Mouse (Mus musculus) bone marrow, adult 2 months (tissue): ENCODE measurements around the gene Slc25a3.

ENCODE experiments used
- CTCF ChIP-seq: fragments of 200-500 bp; IDR thresholded peaks from 2 replicates; pipeline ENCODE4 v1.5.1; 2011; ENCODE audit warnings: low read length, control low read depth; ENCODE audit not compliant: control insufficient read depth, insufficient read depth
- POLR2A ChIP-seq: fragments of 200-500 bp; IDR thresholded peaks from 2 replicates; pipeline ENCODE4 v1.6.1; 2011; ENCODE audit warnings: low read depth, mild to moderate bottlenecking, control low read depth, low read length, borderline replicate concordance; ENCODE audit not compliant: control insufficient read depth

DNA sequence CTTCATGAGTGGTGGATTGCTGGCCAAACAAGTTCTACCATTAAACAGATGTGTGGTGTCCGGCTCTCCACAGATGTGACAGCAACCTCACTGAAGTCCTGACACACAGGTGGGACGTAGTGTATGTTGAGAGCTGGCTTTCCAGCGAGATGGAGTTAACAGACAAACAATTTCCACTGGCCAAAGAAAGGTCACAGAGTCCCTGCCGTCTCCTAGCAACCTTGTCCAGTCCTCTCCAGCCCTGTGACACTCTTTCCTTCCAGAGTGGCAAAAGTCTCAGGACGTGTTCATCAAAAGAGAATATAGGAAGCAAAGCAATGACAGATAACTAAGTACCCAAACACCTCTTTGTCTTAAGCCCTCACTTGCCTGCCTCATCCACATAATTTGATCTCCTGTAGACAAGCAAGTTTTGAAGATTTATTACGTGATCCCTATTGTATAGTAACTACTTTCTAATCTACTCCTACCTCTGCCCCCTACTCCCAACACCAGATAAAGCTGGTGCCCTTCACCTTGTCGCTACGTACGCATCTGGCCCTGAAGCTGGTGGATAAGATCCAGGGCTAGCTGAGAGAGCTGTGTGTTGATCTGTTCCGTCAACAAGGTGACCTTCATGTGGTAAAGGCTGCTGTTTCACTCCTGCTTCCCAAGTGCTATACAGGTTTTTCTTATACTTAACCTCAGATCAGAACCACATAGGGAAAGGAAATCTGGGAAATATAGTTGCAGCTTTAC is 2.9 kb upstream of the Slc25a3 start:
- TF ChIP-seq CTCF (no peak), POLR2A (no peak)
